Mouse (Mus musculus): ENCODE data around the gene Atp5l. TPM values are rescaled to one million over a fixed set of nuclear protein-coding genes. Genes with fewer than 3 reads are reported as not detected.

Atp5l gene
- total and polyA plus RNA-seq, 2 experiments from 2014 or later: 217 to 1,065 TPM

- no peak for ATAC-seq
- no peak for TF ChIP-seq CTCF (IDR thresholded peaks at IDR 0.05; ENCODE audit: low read depth)
- no peaks in the 10 kb centered on the region for H3K4me1 ChIP-seq (ENCODE audit: insufficient read depth, low read length)
- H3K4me2 ChIP-seq (ENCODE audit: low read depth, low read length): no peak overlapping the region
- H3K9ac ChIP-seq (replicated peaks; ENCODE audit: low read length): no peak overlapping the region
- WGBS: 93% methylated on average over 3 of the region's 3 CpGs
- no peaks in the 10 kb centered on the region for H3K9me3 ChIP-seq (ENCODE audit: low read length)
- peaks cover 56% of the 10 kb centered on the region for H3K36me3 ChIP-seq (ENCODE audit: insufficient read depth, low read length)
- no peak overlapping the region for H3K27ac ChIP-seq
- no peaks in the 10 kb centered on the region for H3K27me3 ChIP-seq (ENCODE audit: insufficient read depth, low read length)
- no peak overlapping the region for H3K4me3 ChIP-seq (ENCODE audit: low read length)
- DNase-seq (ENCODE audit: low spot score): no peak
Observed at GRCm38 (mm10) chr9:44954432-44954831, 33.9 kb upstream of the Atp5l start.

DNA sequence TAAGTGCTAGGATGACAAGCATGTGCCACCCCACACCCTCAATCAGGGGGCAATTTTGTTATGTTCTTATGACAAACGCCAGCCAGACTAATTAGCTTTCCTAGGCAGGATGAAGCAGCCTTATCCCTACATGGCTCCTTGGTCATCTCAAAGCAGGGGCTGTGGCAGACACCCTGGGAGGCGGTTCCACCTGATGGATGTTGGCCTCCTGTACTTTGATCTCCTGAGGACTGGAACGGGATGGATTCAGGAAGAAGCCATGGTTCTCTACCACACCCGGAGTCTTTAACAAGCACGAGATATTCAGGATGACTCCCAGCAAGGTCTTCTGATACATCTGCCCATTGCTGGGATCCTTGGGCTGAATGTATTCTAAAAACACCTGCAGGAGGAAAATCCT lies 27.3 kb upstream of the Atp5l start:
- no peak overlapping the region for H3K4me2 ChIP-seq (ENCODE audit: low read depth, low read length)
- H3K9me3 ChIP-seq (ENCODE audit: low read length): no peaks in the 10 kb centered on the region
- no peaks in the 10 kb centered on the region for H3K4me1 ChIP-seq (ENCODE audit: insufficient read depth, low read length)
- H3K27me3 ChIP-seq (ENCODE audit: insufficient read depth, low read length): no peaks in the 10 kb centered on the region
- peaks cover 87% of the 10 kb centered on the region for H3K36me3 ChIP-seq (ENCODE audit: insufficient read depth, low read length)
- no peak overlapping the region for H3K4me3 ChIP-seq (ENCODE audit: low read length)
- no peak overlapping the region for H3K27ac ChIP-seq
- ATAC-seq: no peak
- no peak overlapping the region for H3K9ac ChIP-seq (replicated peaks; ENCODE audit: low read length)
- no peak for DNase-seq (ENCODE audit: low spot score)
- no peak for TF ChIP-seq CTCF (IDR thresholded peaks at IDR 0.05; ENCODE audit: low read depth)
- 93% methylated on average over 5 of the region's 5 CpGs for WGBS

- no peak overlapping the region for H3K4me3 ChIP-seq (ENCODE audit: low read length)
- 90% methylated on average over 7 of the region's 7 CpGs for WGBS
- H3K27me3 ChIP-seq (ENCODE audit: insufficient read depth, low read length): no peaks in the 10 kb centered on the region
- H3K9me3 ChIP-seq (ENCODE audit: low read length): no peaks in the 10 kb centered on the region
- H3K36me3 ChIP-seq (ENCODE audit: insufficient read depth, low read length): peaks cover 86% of the 10 kb centered on the region
- H3K4me1 ChIP-seq (ENCODE audit: insufficient read depth, low read length): no peaks in the 10 kb centered on the region
- DNase-seq (ENCODE audit: low spot score): no peak
- no peak overlapping the region for H3K9ac ChIP-seq (replicated peaks; ENCODE audit: low read length)
- no peak for TF ChIP-seq CTCF (IDR thresholded peaks at IDR 0.05; ENCODE audit: low read depth)
- H3K27ac ChIP-seq: no peak overlapping the region
- no peak overlapping the region for H3K4me2 ChIP-seq (ENCODE audit: low read depth, low read length)
- ATAC-seq: no peak
Observed at GRCm38 (mm10) chr9:44946185-44946695, 25.7 kb upstream of the Atp5l start.

- H3K9ac ChIP-seq (replicated peaks; ENCODE audit: low read length): no peak overlapping the region
- no peak overlapping the region for H3K4me2 ChIP-seq (ENCODE audit: low read depth, low read length)
- no peaks in the 10 kb centered on the region for H3K4me1 ChIP-seq (ENCODE audit: insufficient read depth, low read length)
- TF ChIP-seq CTCF (IDR thresholded peaks at IDR 0.05; ENCODE audit: low read depth): no peak
- ATAC-seq: no peak
- H3K9me3 ChIP-seq (ENCODE audit: low read length): no peaks in the 10 kb centered on the region
- DNase-seq (ENCODE audit: low spot score): no peak
- no peak overlapping the region for H3K4me3 ChIP-seq (ENCODE audit: low read length)
- no peaks in the 10 kb centered on the region for H3K27me3 ChIP-seq (ENCODE audit: insufficient read depth, low read length)
- peaks cover 84% of the 10 kb centered on the region for H3K36me3 ChIP-seq (ENCODE audit: insufficient read depth, low read length)
- no peak overlapping the region for H3K27ac ChIP-seq
- 94% methylated on average over 4 of the region's 4 CpGs for WGBS
Observed at GRCm38 (mm10) chr9:44942421-44942820, 21.9 kb upstream of the Atp5l start.

- Histone ChIP-seq H3K9me3 (ENCODE audit: low read length) (no peaks in the 10 kb centered on the region), H3K9ac (replicated peaks; ENCODE audit: low read length) (no peak overlapping the region), H3K27ac (no peak overlapping the region), H3K27me3 (ENCODE audit: insufficient read depth, low read length) (no peaks in the 10 kb centered on the region), H3K4me1 (ENCODE audit: insufficient read depth, low read length) (no peaks in the 10 kb centered on the region), H3K4me3 (ENCODE audit: low read length) (no peak overlapping the region), H3K4me2 (ENCODE audit: low read depth, low read length) (no peak overlapping the region), H3K36me3 (ENCODE audit: insufficient read depth, low read length) (peaks cover 83% of the 10 kb centered on the region)
- ATAC-seq (no peak), DNase-seq (ENCODE audit: low spot score) (no peak)
- TF ChIP-seq CTCF (IDR thresholded peaks at IDR 0.05; ENCODE audit: low read depth): no peak
- WGBS: 85% methylated on average over 4 of the region's 4 CpGs
Observed at GRCm38 (mm10) chr9:44941756-44942155, 21.2 kb upstream of the Atp5l start.

DNA sequence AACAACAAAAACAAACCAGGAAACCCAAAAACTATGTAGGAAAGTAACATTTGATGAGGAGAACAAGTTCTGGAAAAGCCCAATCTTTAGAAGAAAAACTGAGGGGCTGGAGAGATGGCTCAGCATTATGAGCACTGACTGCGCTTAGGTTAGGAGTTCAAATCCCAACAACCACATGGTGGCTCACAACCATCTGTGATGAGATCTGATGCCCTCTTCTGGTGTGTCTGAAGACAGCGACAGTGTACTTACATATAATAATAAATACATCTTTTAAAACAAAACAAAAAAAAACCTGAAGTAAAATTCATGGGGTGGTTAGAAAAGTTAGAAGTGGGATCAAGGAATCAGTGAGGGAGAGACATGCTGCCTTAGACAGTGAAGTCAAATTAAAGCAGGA lies 1.0 kb upstream of the Atp5l start:
- no peak overlapping the region for H3K9ac ChIP-seq (replicated peaks; ENCODE audit: low read length)
- H3K27ac ChIP-seq: peak overlapping the region; percentile 90
- peaks cover 3% of the 10 kb centered on the region; the same call in 1 of the 2 replicates for H3K36me3 ChIP-seq (ENCODE audit: insufficient read depth, low read length)
- no peaks in the 10 kb centered on the region for H3K9me3 ChIP-seq (ENCODE audit: low read length)
- WGBS: 65% methylated on average over 2 of the region's 2 CpGs
- ATAC-seq: no peak
- peak overlapping the region; percentile 79 for H3K4me2 ChIP-seq (ENCODE audit: low read depth, low read length)
- peaks cover 6% of the 10 kb centered on the region; the same call in 1 of the 2 replicates for H3K4me1 ChIP-seq (ENCODE audit: insufficient read depth, low read length)
- TF ChIP-seq CTCF (IDR thresholded peaks at IDR 0.05; ENCODE audit: low read depth): no peak
- no peak for DNase-seq (ENCODE audit: low spot score)
- H3K27me3 ChIP-seq (ENCODE audit: insufficient read depth, low read length): no peaks in the 10 kb centered on the region
- H3K4me3 ChIP-seq (ENCODE audit: low read length): peak overlapping the region; percentile 96

DNA sequence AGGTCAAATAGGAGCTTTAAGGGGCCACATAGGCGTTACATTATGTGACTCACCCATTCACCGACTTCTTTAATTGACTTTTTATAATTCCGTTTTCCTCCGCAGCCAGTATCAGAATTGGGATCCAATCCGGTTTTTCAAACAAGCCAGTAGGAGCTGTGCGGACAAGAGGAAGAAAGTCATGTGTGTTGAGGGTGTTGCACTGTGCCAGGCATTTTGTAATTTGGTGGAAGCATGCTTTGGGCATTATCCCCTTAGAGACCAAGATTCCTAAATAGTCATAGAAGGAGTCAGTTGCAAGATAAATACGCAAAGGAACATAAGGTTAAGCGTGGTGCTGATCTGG lies 554 bp upstream of the Atp5l start:
- Histone ChIP-seq H3K36me3 (ENCODE audit: insufficient read depth, low read length) (peaks cover 3% of the 10 kb centered on the region; the same call in 1 of the 2 replicates), H3K4me2 (ENCODE audit: low read depth, low read length) (peak overlapping the region; percentile 79), H3K9me3 (ENCODE audit: low read length) (no peaks in the 10 kb centered on the region), H3K4me1 (ENCODE audit: insufficient read depth, low read length) (peaks cover 6% of the 10 kb centered on the region; the same call in 1 of the 2 replicates), H3K4me3 (ENCODE audit: low read length) (peak overlapping the region; percentile 96), H3K27me3 (ENCODE audit: insufficient read depth, low read length) (no peaks in the 10 kb centered on the region), H3K9ac (replicated peaks; ENCODE audit: low read length) (peak overlapping the region; percentile 96), H3K27ac (peak overlapping the region; percentile 90)
- ATAC-seq (peak; percentile 90), DNase-seq (ENCODE audit: low spot score) (peak; percentile 85)
- no peak for TF ChIP-seq CTCF (IDR thresholded peaks at IDR 0.05; ENCODE audit: low read depth)
- WGBS: under 1% methylated on average over 8 of the region's 8 CpGs

Measured in hindbrain, postnatal 0 days (tissue).